Mouse (Mus musculus) MEL (cell line): ENCODE results near the gene Kat7.

Experiments used
- BHLHE40 ChIP-seq: IDR thresholded peaks from 2 replicates; pipeline ENCODE4 v1.6.1; 2012; ENCODE audit warnings: low read depth, mild to moderate bottlenecking, inconsistent platforms, low read length, improper control_type of control experiment, borderline replicate concordance
- CTCF ChIP-seq, 3 experiments: IDR thresholded peaks in 2 of 3; conservative IDR thresholded peaks in 1 of 3; 2 replicates each; pipeline ENCODE4 v1.5.1; 2011 to 2012; ENCODE audit warnings: low read length in 3 of 3, low read depth in 2 of 3, mild to moderate bottlenecking in 2 of 3, improper control_type of control experiment in 1 of 3, inconsistent platforms in 1 of 3, mixed read lengths in 1 of 3, moderate library complexity in 1 of 3; ENCODE audit not compliant: control insufficient read depth in 1 of 3, insufficient read depth in 1 of 3, poor library complexity in 1 of 3, severe bottlenecking in 1 of 3
- ELF1 ChIP-seq: IDR thresholded peaks from 2 replicates; pipeline ENCODE4 v1.6.1; 2014; ENCODE audit warnings: low read depth, mild to moderate bottlenecking, inconsistent platforms, low read length, improper control_type of control experiment, moderate library complexity
- EP300 ChIP-seq, 2 experiments: IDR thresholded peaks; 2 replicates each; pipeline ENCODE4 v1.6.1; 2011; ENCODE audit warnings: improper control_type of control experiment in 2 of 2, low read length in 2 of 2, low read depth in 1 of 2, mild to moderate bottlenecking in 1 of 2
- GATA1 ChIP-seq: IDR thresholded peaks from 2 replicates; pipeline ENCODE4 v1.6.1; 2011; ENCODE audit warnings: low read depth, low read length, improper control_type of control experiment
- JUND ChIP-seq: IDR thresholded peaks from 2 replicates; pipeline ENCODE4 v1.6.1; 2011; ENCODE audit warnings: low read depth, mild to moderate bottlenecking, improper control_type of control experiment, low read length
- POLR2A ChIP-seq, 2 experiments: IDR thresholded peaks; 2 replicates each; pipeline ENCODE4 v1.6.1; 2011 to 2012; ENCODE audit warnings: low read length in 2 of 2, mild to moderate bottlenecking in 2 of 2, control low read depth in 1 of 2, improper control_type of control experiment in 1 of 2, low read depth in 1 of 2, moderate library complexity in 1 of 2; ENCODE audit not compliant: control insufficient read depth in 1 of 2, insufficient read depth in 1 of 2, poor library complexity in 1 of 2
- POLR2AphosphoS2 ChIP-seq: IDR thresholded peaks from 2 replicates; pipeline ENCODE4 v1.6.1; 2011; ENCODE audit warnings: low read length, improper control_type of control experiment
- SIN3A ChIP-seq: IDR thresholded peaks from 2 replicates; pipeline ENCODE4 v1.6.1; 2012; ENCODE audit warnings: low read length, improper control_type of control experiment, inconsistent platforms
- USF1 ChIP-seq: IDR thresholded peaks from 2 replicates; pipeline ENCODE4 v1.6.1; 2014; ENCODE audit warnings: low read depth, mild to moderate bottlenecking, inconsistent platforms, low read length, improper control_type of control experiment, moderate library complexity
- USF2 ChIP-seq, 2 experiments: IDR thresholded peaks; 2 replicates each; pipeline ENCODE4 v1.6.1; 2011 to 2012; ENCODE audit warnings: improper control_type of control experiment in 2 of 2, low read length in 2 of 2, borderline replicate concordance in 1 of 2, inconsistent platforms in 1 of 2, low read depth in 1 of 2, mild to moderate bottlenecking in 1 of 2; ENCODE audit not compliant: insufficient read depth in 1 of 2

DNA sequence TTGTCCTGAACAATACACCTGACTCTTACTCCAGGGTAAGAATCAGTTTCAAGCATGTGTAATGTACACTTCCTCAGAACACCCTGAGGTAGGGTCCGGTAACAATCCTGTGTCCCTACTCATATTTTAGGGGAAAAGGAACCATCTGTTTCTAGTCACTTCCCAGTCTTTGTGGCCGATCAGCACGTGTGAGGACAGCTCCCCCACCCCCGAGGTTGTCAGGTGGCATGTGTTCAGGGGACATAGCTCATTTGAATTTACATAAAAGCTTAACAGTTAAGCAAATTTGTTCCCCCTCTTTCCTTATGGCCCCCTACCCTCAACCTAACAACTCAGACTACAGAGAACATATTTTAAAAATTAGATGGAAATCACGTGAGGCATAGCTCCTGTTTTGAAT, 30.6 kb upstream of the Kat7 start:
- TF ChIP-seq POLR2A (IDR thresholded peaks at IDR 0.05; ENCODE audit: control insufficient read depth in 1 of 2, insufficient read depth in 1 of 2, low read depth in 1 of 2, low read length in 2 of 2, poor library complexity in 1 of 2): no peak
- peak; percentile 12; the same call in 1 of the 2 replicates for TF ChIP-seq USF1
- TF ChIP-seq CTCF (IDR thresholded peaks at IDR 0.05 in 2 of 3, conservative IDR thresholded peaks at IDR 0.05 in 1 of 3; ENCODE audit: control insufficient read depth in 1 of 3, insufficient read depth in 1 of 3, low read depth in 2 of 3, low read length in 3 of 3, poor library complexity in 1 of 3, severe bottlenecking in 1 of 3): no peak
- no peak for TF ChIP-seq GATA1
- no peak for TF ChIP-seq POLR2AphosphoS2
- TF ChIP-seq BHLHE40: peak; percentile 39; the same call in 1 of the 2 replicates
- no peak for TF ChIP-seq USF2 (IDR thresholded peaks at IDR 0.05; ENCODE audit: borderline replicate concordance in 1 of 2, insufficient read depth in 1 of 2, low read depth in 1 of 2, low read length in 2 of 2)
- no peak for TF ChIP-seq EP300 (IDR thresholded peaks at IDR 0.05; ENCODE audit: low read depth in 1 of 2, low read length in 2 of 2)
- TF ChIP-seq JUND: no peak
- peak; percentile 28; the same call in 1 of the 2 replicates for TF ChIP-seq SIN3A
- no peak for TF ChIP-seq ELF1
